ENCODE assay signal across 8 mouse cellular contexts in genomic region chr1:36545845-36546600, GRCm38 (mm10). TPM values are rescaled to one million over a fixed set of nuclear protein-coding genes. Genes with fewer than 3 reads are reported as not detected.
DNase-seq lines count a peak whose midpoint lies in the region; ATAC-seq and TF ChIP-seq lines count a peak whose summit lies in the region.

No protein-coding gene starts in this region.

- peak; percentile 20 for TF ChIP-seq RAD21 in CH12.LX (IDR thresholded peaks at IDR 0.05; ENCODE audit: low read depth, low read length)

- ATAC-seq in forebrain, embryonic 11.5 days (replicated peaks; ENCODE audit: low FRiP score) = no peak
- no peak for ATAC-seq in limb, embryonic 14.5 days (ENCODE audit: low FRiP score, low read depth)

- no peak for TF ChIP-seq EP300 in CH12.LX (IDR thresholded peaks at IDR 0.05; ENCODE audit: low read length)

- intact Hi-C loops in gastrocnemius, adult 2 months (cut with DNase I) = loop anchor here (5.0 kb wide), 1 partner anchor 71 kb away; no protein-coding TSS in a partner anchor

- peak overlapping the region; percentile 42 for H3K9ac ChIP-seq in CH12.LX (ENCODE audit: insufficient read depth, low read depth)
- H3K9ac ChIP-seq in forebrain, embryonic 11.5 days (ENCODE audit: low read length) = peak overlapping the region; percentile 75
- peak overlapping the region; percentile 76; the same call in 1 of the 2 replicates for H3K9ac ChIP-seq in limb, embryonic 14.5 days (ENCODE audit: low read depth, low read length, severe bottlenecking)

- dilution Hi-C loops in CH12.LX (cut with MboI; ENCODE audit: extremely low pct_ligation_motif_present, extremely low pct_unique_long_range_greater_than_20kb, low sequenced_read_pairs) = no loop called here

- peaks cover 2 to 10% of the 10 kb centered on the region in 2 experiments; a peak in 3 of 4 replicates for H3K4me1 ChIP-seq in CH12.LX (ENCODE audit: control insufficient read depth in 1 of 2, insufficient read depth in 2 of 2)
- peaks cover 13% of the 10 kb centered on the region for H3K4me1 ChIP-seq in forebrain, embryonic 11.5 days (replicated peaks; ENCODE audit: control insufficient read depth, insufficient read depth, low read length)
- H3K4me1 ChIP-seq in limb, embryonic 14.5 days (ENCODE audit: control insufficient read depth, insufficient read depth, low read length) = peaks cover 19% of the 10 kb centered on the region

- peak overlapping the region; percentile 84 for H3K4me3 ChIP-seq in gastrocnemius, adult 2 months
- H3K4me3 ChIP-seq in CH12.LX (replicated peaks in 1 of 3; ENCODE audit: low read depth in 2 of 3, low read length in 2 of 3, poor library complexity in 1 of 3) = peak overlapping the region; percentile 66 to 81 (median 72)
- peak overlapping the region; percentile 59 for H3K4me3 ChIP-seq in forebrain, embryonic 11.5 days (ENCODE audit: low read depth, low read length)
- H3K4me3 ChIP-seq in limb, embryonic 14.5 days (replicated peaks; ENCODE audit: low read length) = peak overlapping the region; percentile 69

- peaks cover 29 to 55% of the 10 kb centered on the region in 2 experiments for H3K36me3 ChIP-seq in CH12.LX (replicated peaks in 1 of 2; ENCODE audit: control insufficient read depth in 1 of 2, insufficient read depth in 1 of 2, low read length in 1 of 2)
- peaks cover 17% of the 10 kb centered on the region for H3K36me3 ChIP-seq in forebrain, embryonic 11.5 days (ENCODE audit: control insufficient read depth, insufficient read depth, low read length)
- peaks cover 39% of the 10 kb centered on the region for H3K36me3 ChIP-seq in limb, embryonic 14.5 days (ENCODE audit: control insufficient read depth, insufficient read depth, low read length)

- H3K4me2 ChIP-seq in CH12.LX (ENCODE audit: insufficient read depth, low read depth, poor library complexity, severe bottlenecking) = peak overlapping the region; percentile 80
- H3K4me2 ChIP-seq in forebrain, embryonic 11.5 days (ENCODE audit: low read depth, low read length, severe bottlenecking) = peak overlapping the region; percentile 73
- H3K4me2 ChIP-seq in limb, embryonic 14.5 days (replicated peaks; ENCODE audit: low read depth, low read length, severe bottlenecking) = peak overlapping the region; percentile 60

- TF ChIP-seq CTCF in gastrocnemius, adult 2 months (IDR thresholded peaks at IDR 0.05) = peak; percentile 34
- TF ChIP-seq CTCF in CH12.LX (conservative IDR thresholded peaks at IDR 0.05 in 1 of 2, IDR thresholded peaks at IDR 0.05 in 1 of 2; ENCODE audit: low read depth in 2 of 2, low read length in 2 of 2) = peak in 1 of 2 experiments; percentile 71; a peak in 2 of 4 replicates

- in situ Hi-C loops in CH12.LX (cut with MboI; ENCODE audit: low pct_ligation_motif_present, low pct_unique_long_range_greater_than_20kb, low sequenced_read_pairs) = no loop called here

- 0 out of 2 replicates have a peak, but pooled peaks have one; percentile 18 for TF ChIP-seq POLR2A in CH12.LX (IDR thresholded peaks at IDR 0.05; ENCODE audit: low read depth, low read length)
- TF ChIP-seq POLR2A in limb, embryonic 14.5 days (IDR thresholded peaks at IDR 0.05; ENCODE audit: borderline replicate concordance, extremely low read depth, insufficient read depth, insufficient read length) = no peak

- 69% methylated on average over 19 of the region's 19 CpGs for WGBS in forebrain, embryonic 11.5 days
- 69% methylated on average over 19 of the region's 19 CpGs for WGBS in limb, embryonic 14.5 days

- no peaks in the 10 kb centered on the region for H3K27me3 ChIP-seq in CH12.LX (replicated peaks)
- H3K27me3 ChIP-seq in forebrain, embryonic 11.5 days (ENCODE audit: control insufficient read depth, insufficient read depth, low read length) = no peaks in the 10 kb centered on the region
- H3K27me3 ChIP-seq in limb, embryonic 14.5 days (ENCODE audit: control insufficient read depth, insufficient read depth, low read length) = no peaks in the 10 kb centered on the region

- peak overlapping the region; percentile 94 for H3K27ac ChIP-seq in gastrocnemius, adult 2 months
- H3K27ac ChIP-seq in CH12.LX (ENCODE audit: insufficient read depth, low read depth) = 0 out of 2 replicates have a peak overlapping the region, but pooled peaks have one; percentile 11
- H3K27ac ChIP-seq in forebrain, embryonic 11.5 days (ENCODE audit: low read depth, low read length) = no peak overlapping the region
- no peak overlapping the region for H3K27ac ChIP-seq in limb, embryonic 14.5 days (replicated peaks; ENCODE audit: low read depth, low read length)

- DNase-seq in gastrocnemius, adult 2 months = peak; percentile 38
- no peak for DNase-seq in gastrocnemius, adult 8-10 months (ENCODE audit: low spot score in 2 of 2)
- DNase-seq in CH12.LX (ENCODE audit: extremely low read depth) = peak; percentile 66
- no peak for DNase-seq in forebrain, embryonic 11.5 days (ENCODE audit: low spot score)
- DNase-seq in limb, embryonic 14.5 days (ENCODE audit: low spot score) = no peak
- DNase-seq in spleen, postnatal 36 days (ENCODE audit: low spot score in 2 of 2) = peak; percentile 22 to 38
- DNase-seq in layer of hippocampus, adult 11-12 months (ENCODE audit: low spot score) = no peak
- no peak for DNase-seq in urinary bladder, postnatal 10 days (ENCODE audit: low spot score)

- H3K79me2 ChIP-seq in CH12.LX (replicated peaks; ENCODE audit: control insufficient read depth, extremely low read depth, insufficient read depth, poor library complexity, severe bottlenecking) = no peaks in the 10 kb centered on the region

- H3K9me3 ChIP-seq in CH12.LX (replicated peaks; ENCODE audit: low read length) = no peaks in the 10 kb centered on the region
- no peaks in the 10 kb centered on the region for H3K9me3 ChIP-seq in forebrain, embryonic 11.5 days (ENCODE audit: control insufficient read depth, low read length)
- H3K9me3 ChIP-seq in limb, embryonic 14.5 days (ENCODE audit: control insufficient read depth, low read length) = no peaks in the 10 kb centered on the region

TF ChIP-seq in CH12.LX, 34 proteins besides CTCF, POLR2A, EP300 and RAD21 (continues in another document):
- TF ChIP-seq MAFK (IDR thresholded peaks at IDR 0.05; ENCODE audit: insufficient replicate concordance, low read length) (peak; percentile 37; the same call in 1 of the 2 replicates), SMC3 (IDR thresholded peaks at IDR 0.05; ENCODE audit: low read depth, low read length) (peak; percentile 7; the same call in 1 of the 2 replicates), TBP (conservative IDR thresholded peaks at IDR 0.05; ENCODE audit: low read depth, low read length) (peak; percentile 94), ELF1 (IDR thresholded peaks at IDR 0.05; ENCODE audit: low read depth, low read length) (0 out of 2 replicates have a peak, but pooled peaks have one; percentile 19), MAX (IDR thresholded peaks at IDR 0.05; ENCODE audit: low read length) (no peak)

RNA-seq across cellular contexts. Expression of gene Ankrd39, which starts 1.2 kb away (rescaled TPM):
- total RNA-seq in gastrocnemius, adult 2 months (2021) = 1 to 10 TPM; 7.2 to 9.3 TPM
- total RNA-seq in gastrocnemius, adult 8-10 months (2022) = 1 to 10 TPM; 6.3 to 9.7 (median 9.4) TPM
- 11.6 and 14.8 TPM in 2 replicates for total RNA-seq in CH12.LX (2012; rRNA removed)
- 4.3 and 5.1 TPM in 2 replicates for total RNA-seq in CH12.LX (2014; rRNA removed)
- polyA plus RNA-seq in CH12.LX (2012; ENCODE audit: insufficient read length, low read depth) = 8.5 and 11.6 TPM in 2 replicates
- polyA plus RNA-seq in forebrain, embryonic 11.5 days (2014; fragmentation: Nextera tagmentation; extraction: Ambion mirVana) = 18.7 and 20.8 TPM in 2 replicates
- 22.4 and 26.2 TPM in 2 replicates for polyA plus RNA-seq in limb, embryonic 14.5 days (2012; rRNA removed)
- 22.5 and 22.9 TPM in 2 replicates for polyA plus RNA-seq in limb, embryonic 14.5 days (2014; fragmentation: Nextera tagmentation; extraction: Ambion mirVana)

RNA-seq across cellular contexts. Expression of gene Gm42417, which starts 6.8 kb away (rescaled TPM):
- 1,000 to 10,000 TPM in 1 of 2 experiments, 100 to 1,000 TPM in 1; 819 to 1,877 TPM for total RNA-seq in gastrocnemius, adult 2 months (2021)
- 1,000 to 10,000 TPM in 3 of 4 experiments, 100 to 1,000 TPM in 1; 926 to 1,454 (median 1,403) TPM for total RNA-seq in gastrocnemius, adult 8-10 months (2022)
- total RNA-seq in CH12.LX (2012; rRNA removed) (0.08 TPM in 1 of 2 replicates, not detected in the other), CH12.LX (2014; rRNA removed) (not detected in 2 replicates)
- 1.7 and 3.9 TPM in 2 replicates for polyA plus RNA-seq in CH12.LX (2012; ENCODE audit: insufficient read length, low read depth)
- not detected in 2 replicates for polyA plus RNA-seq in forebrain, embryonic 11.5 days (2014; fragmentation: Nextera tagmentation; extraction: Ambion mirVana)
- polyA plus RNA-seq in limb, embryonic 14.5 days (2012; rRNA removed) = 0.47 TPM in 1 of 2 replicates, not detected in the other
- not detected in 2 replicates for polyA plus RNA-seq in limb, embryonic 14.5 days (2014; fragmentation: Nextera tagmentation; extraction: Ambion mirVana)

RNA-seq across cellular contexts. Expression of gene Ankrd23, which starts 9.3 kb away (rescaled TPM):
- 1,000 to 10,000 TPM; 1,971 to 4,216 TPM for total RNA-seq in gastrocnemius, adult 2 months (2021)
- 1,000 to 10,000 TPM; 2,275 to 3,003 (median 2,494) TPM for total RNA-seq in gastrocnemius, adult 8-10 months (2022)
- total RNA-seq in CH12.LX (2012; rRNA removed) (6.1 and 6.7 TPM in 2 replicates), CH12.LX (2014; rRNA removed) (2.8 and 4.1 TPM in 2 replicates)
- polyA plus RNA-seq in CH12.LX (2012; ENCODE audit: insufficient read length, low read depth) = 3.7 and 4.9 TPM in 2 replicates
- polyA plus RNA-seq in forebrain, embryonic 11.5 days (2014; fragmentation: Nextera tagmentation; extraction: Ambion mirVana) = 14.1 and 16.5 TPM in 2 replicates
- 27.4 and 32.8 TPM in 2 replicates for polyA plus RNA-seq in limb, embryonic 14.5 days (2012; rRNA removed)
- 9.9 and 11.6 TPM in 2 replicates for polyA plus RNA-seq in limb, embryonic 14.5 days (2014; fragmentation: Nextera tagmentation; extraction: Ambion mirVana)

RNA-seq across cellular contexts. Expression of gene Sema4c, which starts 12.1 kb away (rescaled TPM):
- total RNA-seq in gastrocnemius, adult 2 months (2021) = 10 to 100 TPM in 1 of 2 experiments, 1 to 10 TPM in 1; 6.8 to 10.0 TPM
- 1 to 10 TPM; 2.7 to 5.2 (median 4.6) TPM for total RNA-seq in gastrocnemius, adult 8-10 months (2022)
- total RNA-seq in CH12.LX (2012; rRNA removed) (2.2 and 3.4 TPM in 2 replicates), CH12.LX (2014; rRNA removed) (0.63 and 0.70 TPM in 2 replicates)
- 1.5 and 1.7 TPM in 2 replicates for polyA plus RNA-seq in CH12.LX (2012; ENCODE audit: insufficient read length, low read depth)
- 2.9 and 3.3 TPM in 2 replicates for polyA plus RNA-seq in forebrain, embryonic 11.5 days (2014; fragmentation: Nextera tagmentation; extraction: Ambion mirVana)
- 45.9 and 48.5 TPM in 2 replicates for polyA plus RNA-seq in limb, embryonic 14.5 days (2012; rRNA removed)
- 2.0 and 4.0 TPM in 2 replicates for polyA plus RNA-seq in limb, embryonic 14.5 days (2014; fragmentation: Nextera tagmentation; extraction: Ambion mirVana)

RNA-seq across cellular contexts. Expression of gene Cnnm3, which starts 34.4 kb away (rescaled TPM):
- 10 to 100 TPM in 1 of 2 experiments, 1 to 10 TPM in 1; 9.7 to 12.0 TPM for total RNA-seq in gastrocnemius, adult 2 months (2021)
- total RNA-seq in gastrocnemius, adult 8-10 months (2022) = 10 to 100 TPM in 3 of 4 experiments, 1 to 10 TPM in 1; 8.9 to 12.8 (median 11.3) TPM
- total RNA-seq in CH12.LX (2012; rRNA removed) (8.4 and 9.2 TPM in 2 replicates), CH12.LX (2014; rRNA removed) (2.8 and 3.0 TPM in 2 replicates)
- polyA plus RNA-seq in CH12.LX (2012; ENCODE audit: insufficient read length, low read depth) = 7.1 and 8.8 TPM in 2 replicates
- 6.8 and 7.4 TPM in 2 replicates for polyA plus RNA-seq in forebrain, embryonic 11.5 days (2014; fragmentation: Nextera tagmentation; extraction: Ambion mirVana)
- 22.5 and 25.9 TPM in 2 replicates for polyA plus RNA-seq in limb, embryonic 14.5 days (2012; rRNA removed)
- polyA plus RNA-seq in limb, embryonic 14.5 days (2014; fragmentation: Nextera tagmentation; extraction: Ambion mirVana) = 6.4 and 6.8 TPM in 2 replicates

Comparison
In these comparisons a context has a peak if more than half of its experiments do, and no peak if none do; other contexts are left out.
1. DNase-seq: peak in gastrocnemius, adult 2 months (single experiment), CH12.LX (single experiment) and spleen, postnatal 36 days (2 of 2); none in gastrocnemius, adult 8-10 months (0 of 2), forebrain, embryonic 11.5 days (single experiment), limb, embryonic 14.5 days (single experiment), layer of hippocampus, adult 11-12 months (single experiment) and urinary bladder, postnatal 10 days (single experiment).
2. H3K27ac ChIP-seq: peak in gastrocnemius, adult 2 months (single experiment) and CH12.LX (single experiment); none in forebrain, embryonic 11.5 days (single experiment) and limb, embryonic 14.5 days (single experiment).
3. RNA of gene Gm42417, which starts 6.8 kb away (total RNA-seq): 819 to 1,877 TPM in gastrocnemius, adult 2 months and 926 to 1,454 TPM in gastrocnemius, adult 8-10 months; 0.08 TPM in CH12.LX; every median in the first group is over 100 times any median in the second.
4. RNA of gene Ankrd23, which starts 9.3 kb away (total RNA-seq): 1,971 to 4,216 TPM in gastrocnemius, adult 2 months and 2,275 to 3,003 TPM in gastrocnemius, adult 8-10 months; 2.8 to 6.7 TPM in CH12.LX; every median in the first group is over 100 times any median in the second.
5. Peak in every context shown above with its lines, with median percentiles within 50 percentile points of each other: H3K4me3 ChIP-seq, H3K4me2 ChIP-seq and H3K9ac ChIP-seq.